Mouse (Mus musculus) neural tube, embryonic 10.5 days (tissue): ENCODE data around the gene Xpnpep2.

ENCODE experiments used
- DNase-seq: peaks from one replicate; pipeline ENCODE4 v3.0.0-alpha.2; 2017; ENCODE audit warnings: low spot score; ENCODE audit errors: extremely low spot score

The Xpnpep2 gene

GRCm38 (mm10) chrX:48124132-48125071, 15.9 kb downstream of the Xpnpep2 start:
- peak; percentile 49 for DNase-seq

DNA sequence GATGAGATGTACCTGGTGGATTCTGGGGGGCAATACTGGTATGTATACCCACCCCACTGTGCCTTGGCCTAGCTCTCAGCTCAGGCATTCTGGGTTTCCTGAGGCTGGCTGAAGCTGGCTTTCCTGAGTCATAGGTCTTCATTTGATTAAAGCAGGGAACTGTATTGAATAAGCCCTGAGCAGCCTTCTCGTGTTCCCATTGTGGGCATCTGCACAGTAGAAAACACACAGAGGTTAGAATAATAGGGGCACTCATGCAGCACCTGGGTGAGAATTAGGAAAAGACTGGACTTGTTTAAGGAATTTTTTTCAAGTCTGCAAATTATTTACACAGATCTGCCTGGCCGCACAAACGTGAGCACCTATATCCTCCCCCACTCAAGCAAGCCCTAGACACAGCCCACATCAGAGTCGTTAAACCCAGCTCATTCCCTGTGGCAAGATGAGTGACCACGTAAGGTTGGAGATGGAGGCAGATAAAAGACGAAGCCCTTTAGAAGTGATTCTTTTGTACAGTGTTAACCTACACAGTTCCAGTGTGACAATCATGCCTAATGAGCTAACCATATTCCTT, 18.5 kb downstream of the Xpnpep2 start:
- no peak for DNase-seq

DNA sequence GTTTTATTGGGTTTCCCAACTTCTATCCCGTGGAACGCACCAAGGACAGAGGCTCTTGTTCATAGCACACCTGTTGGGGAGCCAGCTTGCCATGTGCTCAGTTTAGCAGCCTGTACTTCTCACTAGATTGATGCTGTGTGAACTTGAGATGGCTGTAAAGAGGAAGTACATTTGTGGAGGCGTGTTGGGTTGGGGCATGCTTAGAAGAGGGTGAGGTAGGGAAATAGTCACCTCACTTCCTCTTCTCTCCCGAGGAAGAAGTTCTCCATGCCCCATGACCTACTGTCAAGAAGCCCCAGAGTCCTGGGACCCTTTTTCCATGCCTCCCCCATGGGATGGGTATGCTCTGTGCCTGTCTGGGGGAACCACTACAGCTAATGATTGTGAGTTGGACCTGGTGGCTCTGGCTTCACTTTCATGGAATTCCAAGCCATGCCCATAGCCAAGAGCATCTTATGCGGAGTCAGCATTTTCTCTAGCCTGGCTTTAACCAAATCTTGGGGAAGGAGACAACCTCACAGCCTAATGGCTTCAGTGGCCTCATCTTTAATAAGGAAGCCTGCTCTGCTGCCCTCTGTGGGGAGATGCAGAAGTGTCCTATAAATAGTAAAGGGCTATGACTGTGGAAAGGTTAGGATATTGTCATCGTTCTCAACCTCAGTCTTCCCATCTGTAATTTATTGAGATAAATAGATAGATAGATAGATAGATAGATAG, 19.1 kb downstream of the Xpnpep2 start:
- DNase-seq: no peak

DNA sequence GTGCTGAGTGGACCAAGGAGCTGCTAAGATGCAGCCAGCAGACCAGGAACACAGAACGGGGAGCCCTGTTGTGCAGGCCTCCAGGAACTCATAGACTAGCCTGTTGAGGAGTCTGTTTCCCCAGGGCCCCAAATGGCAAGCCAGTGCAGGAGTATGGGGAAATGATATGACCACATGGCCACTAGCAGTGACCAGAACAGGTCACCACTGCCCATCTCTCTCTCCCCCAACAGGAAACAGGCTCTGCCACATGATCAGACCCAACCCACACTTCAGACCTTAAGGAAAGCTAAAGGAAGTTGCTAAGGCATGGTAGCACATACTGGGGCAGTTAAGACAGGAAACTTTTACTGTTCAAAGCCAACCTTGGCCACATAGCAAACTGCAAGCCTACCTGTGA, 20.6 kb downstream of the Xpnpep2 start:
- DNase-seq: no peak

DNA sequence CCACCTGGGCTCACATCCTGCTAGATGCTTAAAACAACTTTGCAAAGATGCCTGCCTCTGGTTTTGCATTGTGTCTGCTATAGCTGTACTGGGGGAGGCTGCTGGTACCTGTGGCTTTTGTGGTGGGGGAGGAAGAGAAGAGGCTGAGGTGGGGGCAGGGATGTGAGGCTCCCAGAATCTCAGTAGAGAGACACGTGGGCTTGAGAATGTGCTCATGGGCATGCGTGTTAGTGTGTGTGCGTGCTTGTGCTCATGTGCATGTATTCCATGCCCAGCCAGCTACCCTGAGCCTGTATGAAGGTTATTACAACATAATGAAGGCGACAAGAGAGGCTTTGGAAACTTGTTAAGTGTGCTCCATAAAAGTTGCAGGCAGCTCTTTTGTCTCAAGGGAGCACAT, 28.4 kb downstream of the Xpnpep2 start:
- no peak for DNase-seq

DNA sequence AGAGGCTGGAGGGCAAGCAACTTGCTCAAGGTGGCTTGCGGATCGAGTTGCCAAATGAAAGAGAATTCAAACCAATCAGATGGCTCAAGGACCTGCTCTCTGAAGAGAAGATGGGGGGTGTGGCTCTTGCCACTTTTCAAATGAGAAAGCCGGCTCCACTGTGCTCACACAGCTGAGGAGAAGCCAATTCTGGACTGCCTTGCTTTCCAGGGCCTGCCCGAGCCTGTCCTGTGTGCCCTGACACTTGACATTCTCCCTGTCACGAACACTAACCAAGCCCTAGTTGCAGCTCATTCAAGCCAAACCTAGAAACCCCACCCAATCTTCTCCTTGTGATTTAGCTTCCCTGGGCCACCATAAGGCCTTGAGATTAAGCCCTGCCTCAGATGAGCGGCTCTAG, 29.5 kb downstream of the Xpnpep2 start:
- DNase-seq: no peak

- no peak for DNase-seq
Observed at GRCm38 (mm10) chrX:48138539-48139275, 30.2 kb downstream of the Xpnpep2 start.

DNA sequence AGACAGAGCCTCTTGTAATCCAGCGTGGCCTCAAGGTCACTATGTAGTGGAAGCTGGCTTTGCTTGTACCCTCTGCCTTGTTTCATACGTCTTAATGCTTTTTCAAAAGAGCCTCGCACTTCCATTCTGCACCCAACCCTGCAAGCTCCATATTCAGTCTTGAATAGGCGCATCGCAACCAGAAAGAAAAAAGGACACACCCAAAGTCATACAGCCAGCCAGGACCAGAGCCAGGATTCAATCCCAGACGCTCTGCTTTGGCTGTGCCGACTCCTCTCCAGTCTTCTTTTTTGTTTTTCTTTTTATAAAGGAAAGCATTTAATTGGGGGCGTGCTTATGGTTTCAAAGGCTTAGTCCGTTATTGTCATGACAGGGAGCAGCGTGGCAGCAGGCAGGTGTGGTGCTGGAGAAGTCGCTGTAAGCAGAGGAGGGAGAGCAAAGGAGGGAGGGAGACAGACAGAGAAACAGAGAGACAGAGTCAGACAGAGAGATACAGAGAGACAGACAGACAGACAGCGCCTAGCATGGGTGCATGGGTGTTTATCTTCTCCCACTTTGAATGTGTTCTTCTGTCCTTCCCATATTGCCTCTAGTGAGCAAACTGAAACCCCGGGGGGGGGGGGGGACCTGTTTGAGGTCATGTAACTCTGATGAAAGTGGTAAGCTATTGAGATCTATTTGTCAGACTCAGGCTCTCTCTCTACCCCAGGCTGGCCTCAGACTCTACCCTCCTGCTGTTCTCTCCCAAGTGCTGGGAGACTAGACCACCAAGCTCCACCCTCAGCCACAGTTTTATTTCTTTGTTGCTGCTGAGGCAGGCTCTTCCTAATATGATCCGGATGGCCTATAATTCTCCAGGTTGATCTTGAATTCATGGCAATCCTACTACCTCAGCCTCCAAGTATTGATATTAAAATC, 31.1 kb downstream of the Xpnpep2 start:
- no peak for DNase-seq

GRCm38 (mm10) chrX:48140286-48140877, 31.9 kb downstream of the Xpnpep2 start:
- no peak for DNase-seq

GRCm38 (mm10) chrX:48141481-48141880, 33.0 kb downstream of the Xpnpep2 start:
- no peak for DNase-seq

GRCm38 (mm10) chrX:48143415-48144335, 35.1 kb downstream of the Xpnpep2 start:
- no peak for DNase-seq

DNA sequence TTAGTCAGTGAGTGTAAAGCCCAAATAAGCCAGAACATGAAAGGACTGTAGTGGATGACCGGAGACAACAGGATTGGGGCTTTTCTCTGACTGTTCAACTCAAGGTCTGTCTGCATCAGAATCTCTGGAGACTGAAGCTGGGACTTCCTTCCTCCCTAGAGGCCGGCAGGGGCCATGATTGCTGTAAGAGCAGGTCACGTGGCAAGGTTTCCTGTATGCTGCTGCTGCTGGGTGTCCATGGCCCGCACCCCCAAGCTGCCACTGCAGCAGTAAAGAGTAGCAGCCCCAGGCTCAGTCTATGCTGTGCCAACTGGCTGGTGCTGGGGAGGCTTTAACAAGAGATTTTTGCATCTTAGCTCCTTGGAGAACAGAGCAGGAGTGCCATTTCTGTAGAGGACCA, 37.7 kb downstream of the Xpnpep2 start, which contains the start of gene Sash3:
Gene Sash3 (plus strand): TSS at position 175 of the 400 bp plus-strand sequence.
- no peak for DNase-seq

DNA sequence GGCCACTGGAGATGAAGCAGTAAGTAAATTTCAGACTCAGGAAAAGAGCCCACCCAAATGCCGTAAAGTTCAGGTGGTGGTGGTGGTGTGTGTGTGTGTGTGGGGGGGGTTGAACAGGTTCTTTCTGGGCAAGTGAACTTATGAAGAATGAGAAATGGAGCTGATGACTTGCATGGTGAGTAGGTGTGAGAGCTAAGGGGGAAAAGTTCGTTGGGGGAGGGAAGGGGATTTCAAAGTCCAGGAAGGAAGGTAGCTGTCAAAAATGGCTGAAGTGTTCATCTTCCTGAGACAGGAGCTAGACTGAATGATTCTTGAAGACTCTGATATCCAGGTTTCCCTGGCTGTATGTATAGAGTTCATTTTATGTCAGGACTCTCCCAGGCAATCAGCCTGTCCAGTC, 38.7 kb downstream of the Xpnpep2 start:
- no peak for DNase-seq

DNA sequence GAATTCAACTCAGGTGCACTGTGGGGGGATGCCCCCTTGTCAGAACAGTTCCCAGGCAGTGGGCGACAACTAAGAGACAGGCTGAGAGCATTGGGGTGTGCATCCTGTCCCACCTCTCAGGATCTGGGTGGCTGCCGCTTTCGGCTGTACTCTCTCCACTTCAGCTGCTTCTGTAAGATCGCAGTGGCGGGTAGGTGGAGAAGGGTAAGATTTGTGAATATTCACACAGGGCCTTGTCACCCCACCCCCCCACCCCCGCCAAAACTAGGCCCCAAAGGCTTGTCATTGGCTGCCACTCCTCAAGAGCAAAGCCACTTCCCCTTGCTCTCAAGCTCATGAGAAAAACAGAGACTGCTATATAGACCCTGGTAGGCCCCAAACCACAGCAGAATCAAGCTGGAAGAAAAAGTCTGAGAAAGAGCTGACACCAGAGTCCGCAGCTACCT, 39.2 kb downstream of the Xpnpep2 start:
- no peak for DNase-seq

DNA sequence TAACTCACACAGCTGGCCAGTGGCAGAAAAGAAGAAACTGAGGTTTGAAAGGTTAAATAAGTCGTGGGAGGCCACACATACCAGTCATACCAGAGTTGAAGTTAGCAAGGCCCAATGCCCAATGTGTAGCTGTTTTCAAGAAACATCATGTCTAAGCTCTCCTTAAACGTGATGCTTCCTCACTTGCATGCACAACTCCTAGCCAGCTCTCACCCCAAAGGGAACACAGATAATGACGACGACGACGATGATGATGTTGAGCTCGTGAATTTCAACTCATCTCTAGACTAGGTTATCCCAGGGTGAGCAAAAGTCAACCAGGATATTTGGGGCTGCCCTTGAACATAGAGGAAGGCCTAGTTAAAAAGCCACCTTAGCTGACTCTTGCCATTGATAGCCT, 43.6 kb downstream of the Xpnpep2 start:
- DNase-seq: no peak

- DNase-seq: no peak
Observed at GRCm38 (mm10) chrX:48153414-48153813, 44.9 kb downstream of the Xpnpep2 start.

- DNase-seq: no peak
Observed at GRCm38 (mm10) chrX:48153949-48154348, 45.4 kb downstream of the Xpnpep2 start.

DNA sequence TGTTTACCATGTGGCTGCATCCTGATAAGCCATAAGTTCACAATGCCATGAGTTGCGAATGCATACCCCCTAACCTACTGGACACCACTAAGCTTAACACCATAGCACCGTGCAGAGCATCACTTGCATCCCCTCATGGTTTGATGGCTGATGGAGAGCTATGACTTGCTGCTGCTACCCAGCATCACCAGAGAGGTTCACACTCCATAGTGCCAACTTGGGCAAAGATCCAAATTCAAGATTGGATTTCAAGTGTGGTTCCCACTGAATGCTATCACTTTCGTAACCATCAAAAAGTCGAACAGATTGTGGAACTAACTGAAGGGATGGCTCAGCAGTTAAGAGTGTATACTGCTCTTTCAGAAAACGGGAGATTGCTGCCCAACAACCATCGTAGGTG, 47.0 kb downstream of the Xpnpep2 start:
- DNase-seq: no peak

DNA sequence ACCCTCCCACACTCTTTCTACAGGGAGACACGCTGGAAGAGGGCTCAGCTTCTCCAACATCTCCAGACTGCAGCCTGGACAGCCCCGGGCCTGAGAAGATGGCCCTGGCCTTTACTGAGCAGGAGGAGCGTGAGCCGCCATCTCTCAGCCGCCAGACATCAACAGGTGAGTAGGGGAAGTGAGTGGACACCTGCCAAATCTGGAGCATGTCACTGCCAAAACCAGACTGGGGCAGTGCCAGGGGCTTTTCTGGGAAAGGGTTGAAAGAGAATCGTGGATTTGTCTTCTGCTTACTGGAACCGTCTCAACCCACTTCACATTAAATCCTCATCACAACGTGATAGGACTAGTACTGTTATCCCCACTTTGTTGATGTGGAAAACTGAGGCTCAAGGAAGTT, 48.9 kb downstream of the Xpnpep2 start:
- no peak for DNase-seq
